Mouse (Mus musculus): ENCODE data around the gene Cep104.

- TF ChIP-seq CTCF (IDR thresholded peaks at IDR 0.05; ENCODE audit: control insufficient read depth, insufficient read depth, insufficient replicate concordance, low read depth, low read length) (no peak), POLR2A (IDR thresholded peaks at IDR 0.05; ENCODE audit: control insufficient read depth, low read depth, low read length) (no peak)
These were observed 49.0 kb downstream of the Cep104 start for GRCm38 (mm10) chr4:154023754-154024601.

All from testis, adult 2 months (tissue).